Mouse (Mus musculus): ENCODE data around the gene Artn.

DNA sequence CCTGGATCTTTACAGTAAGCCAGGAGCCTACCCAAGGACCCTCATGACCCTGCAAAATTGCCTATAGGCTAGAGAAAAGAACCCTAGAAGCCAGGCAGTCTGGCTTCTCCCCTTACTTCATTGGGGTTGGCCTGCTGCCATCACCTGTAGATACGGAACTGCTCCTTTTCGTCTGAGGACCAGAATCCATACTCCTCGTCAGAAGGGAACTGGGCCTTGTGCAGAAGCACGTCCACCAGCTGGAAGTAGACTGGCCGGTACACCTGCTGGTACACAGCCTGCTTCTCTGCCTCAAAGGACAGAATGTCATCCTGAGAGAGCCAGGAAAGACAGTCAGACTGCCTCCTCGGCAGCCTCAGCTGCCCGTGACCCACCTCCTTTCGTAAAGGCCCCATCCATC is 24.8 kb downstream of the Artn start:
- TF ChIP-seq EP300 (IDR thresholded peaks at IDR 0.05; ENCODE audit: low read depth) (no peak), CTCF (IDR thresholded peaks at IDR 0.05; ENCODE audit: low read depth) (no peak)

All from heart, postnatal 0 days (tissue).